Mouse (Mus musculus): ENCODE results near the gene Olfr588-ps1. TPM values are rescaled to one million over a fixed set of nuclear protein-coding genes. Genes with fewer than 3 reads are reported as not detected.

The Olfr588-ps1 gene
- polyA plus RNA-seq, 1 experiment, result not detected

Other genes with a start within 250 kb of the Olfr588-ps1 start
- not detected in 2 replicates for gene Olfr569, start 250.0 kb upstream of the Olfr588-ps1 start, polyA plus RNA-seq (2012; rRNA removed)
- gene Olfr570, start 246.3 kb upstream of the Olfr588-ps1 start, polyA plus RNA-seq (2012; rRNA removed), result not detected in 2 replicates
- not detected in 2 replicates for gene Olfr571, start 223.3 kb upstream of the Olfr588-ps1 start, polyA plus RNA-seq (2012; rRNA removed)
- gene Olfr572, start 216.5 kb upstream of the Olfr588-ps1 start, polyA plus RNA-seq (2012; rRNA removed), result not detected in 2 replicates
- gene Olfr573-ps1, start 198.3 kb upstream of the Olfr588-ps1 start, polyA plus RNA-seq (2012; rRNA removed), result not detected in 2 replicates
- not detected in 2 replicates for gene Olfr574, start 192.4 kb upstream of the Olfr588-ps1 start, polyA plus RNA-seq (2012; rRNA removed)
- not detected in 2 replicates for gene Olfr575, start 182.1 kb upstream of the Olfr588-ps1 start, polyA plus RNA-seq (2012; rRNA removed)
- not detected in 2 replicates for gene Olfr576, start 178.2 kb upstream of the Olfr588-ps1 start, polyA plus RNA-seq (2012; rRNA removed)
- gene Olfr577, start 164.9 kb upstream of the Olfr588-ps1 start, polyA plus RNA-seq (2012; rRNA removed), result not detected in 2 replicates
- not detected in 2 replicates for gene Olfr578, start 151.6 kb upstream of the Olfr588-ps1 start, polyA plus RNA-seq (2012; rRNA removed)
- gene Olfr582, start 102.9 kb upstream of the Olfr588-ps1 start, polyA plus RNA-seq (2012; rRNA removed), result not detected in 2 replicates
- not detected in 2 replicates for gene Olfr583, start 89.6 kb upstream of the Olfr588-ps1 start, polyA plus RNA-seq (2012; rRNA removed)
- gene Olfr584, start 59.0 kb upstream of the Olfr588-ps1 start, polyA plus RNA-seq (2012; rRNA removed), result not detected in 2 replicates
- not detected in 2 replicates for gene Olfr585, start 43.2 kb upstream of the Olfr588-ps1 start, polyA plus RNA-seq (2012; rRNA removed)
- not detected in 2 replicates for gene Olfr586, start 15.2 kb upstream of the Olfr588-ps1 start, polyA plus RNA-seq (2012; rRNA removed)
- gene Olfr589, start 15.5 kb downstream of the Olfr588-ps1 start, polyA plus RNA-seq (2012; rRNA removed), result not detected in 2 replicates
- not detected in 2 replicates for gene Olfr591, start 37.5 kb downstream of the Olfr588-ps1 start, polyA plus RNA-seq (2012; rRNA removed)
- not detected in 2 replicates for gene Olfr592, start 43.9 kb downstream of the Olfr588-ps1 start, polyA plus RNA-seq (2012; rRNA removed)
- gene Olfr593, start 71.0 kb downstream of the Olfr588-ps1 start, polyA plus RNA-seq (2012; rRNA removed), result not detected in 2 replicates
- gene Olfr594, start 76.1 kb downstream of the Olfr588-ps1 start, polyA plus RNA-seq (2012; rRNA removed), result not detected in 2 replicates
- not detected in 2 replicates for gene Usp17ld, start 111.6 kb downstream of the Olfr588-ps1 start, polyA plus RNA-seq (2012; rRNA removed)
- gene Olfr596, start 164.8 kb downstream of the Olfr588-ps1 start, polyA plus RNA-seq (2012; rRNA removed), result not detected in 2 replicates
- not detected in 2 replicates for gene Olfr597, start 175.4 kb downstream of the Olfr588-ps1 start, polyA plus RNA-seq (2012; rRNA removed)
- gene Olfr598, start 182.7 kb downstream of the Olfr588-ps1 start, polyA plus RNA-seq (2012; rRNA removed), result not detected in 2 replicates
- gene Olfr599, start 195.0 kb downstream of the Olfr588-ps1 start, polyA plus RNA-seq (2012; rRNA removed), result not detected in 2 replicates
- gene Olfr600, start 208.8 kb downstream of the Olfr588-ps1 start, polyA plus RNA-seq (2012; rRNA removed), result not detected in 2 replicates
- not detected in 2 replicates for gene Olfr601, start 221.8 kb downstream of the Olfr588-ps1 start, polyA plus RNA-seq (2012; rRNA removed)
- gene Olfr603, start 245.3 kb downstream of the Olfr588-ps1 start, polyA plus RNA-seq (2012; rRNA removed), result not detected in 2 replicates

Data from small intestine, adult 2 months (tissue).